ENCODE assay signal across 10 mouse cellular contexts in the genomic region with DNA sequence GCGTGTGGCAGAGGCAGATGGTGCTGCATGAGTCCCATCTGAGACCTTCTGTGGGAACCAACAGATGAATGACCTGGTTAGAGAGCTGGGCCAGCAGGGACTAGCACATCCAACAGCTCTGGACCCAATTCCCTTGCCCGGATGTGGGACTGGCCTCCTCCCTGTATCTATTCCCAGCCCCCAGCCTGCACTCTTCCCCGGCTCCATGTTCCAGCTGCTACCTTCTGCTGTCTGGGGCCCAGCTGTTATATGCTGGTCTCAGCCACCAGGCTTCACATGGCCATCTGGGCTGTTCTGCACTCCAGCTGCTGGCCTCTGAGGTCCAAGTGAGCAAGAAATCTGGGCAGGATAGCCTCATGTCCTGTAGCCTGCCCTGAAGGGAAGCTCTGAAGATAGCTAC. TPM values are rescaled to one million over a fixed set of nuclear protein-coding genes. Genes with fewer than 3 reads are reported as not detected.
A peak's percentile ranks its signal among the peaks of the same experiment; 100 is the strongest.
DNase-seq lines count a peak whose midpoint lies in the region; ATAC-seq and TF ChIP-seq lines count a peak whose summit lies in the region.
"Had no signal": no experiment of that assay in that cellular context is flagged by ENCODE, and none has a peak within 500 bp of the region (broad histone marks: within the 10 kb centered on the region; RNA-seq: fewer than 3 reads in every experiment).

No protein-coding gene starts in this region.

- H3K27me3 ChIP-seq in heart, postnatal 0 days (ENCODE audit: control insufficient read depth, insufficient read depth, low read length), result peaks cover 43% of the 10 kb centered on the region
- peaks cover 19% of the 10 kb centered on the region for H3K27me3 ChIP-seq in limb, embryonic 11.5 days (ENCODE audit: control insufficient read depth, insufficient read depth, low read length)
- H3K27me3 ChIP-seq in liver, postnatal 0 days (ENCODE audit: insufficient read depth, low read length), result peaks cover 41% of the 10 kb centered on the region

- no peaks in the 10 kb centered on the region for H3K36me3 ChIP-seq in heart, postnatal 0 days (replicated peaks; ENCODE audit: control insufficient read depth, insufficient read depth, low read length)
- no peaks in the 10 kb centered on the region for H3K36me3 ChIP-seq in limb, embryonic 11.5 days (ENCODE audit: control insufficient read depth, insufficient read depth, low read length)
- no peaks in the 10 kb centered on the region for H3K36me3 ChIP-seq in liver, postnatal 0 days (replicated peaks; ENCODE audit: insufficient read depth, low read length)
- H3K36me3 ChIP-seq: hindbrain, embryonic 13.5 days had no signal

- H3K4me3 ChIP-seq in heart, postnatal 0 days (ENCODE audit: low read depth, low read length), result no peak overlapping the region
- no peak overlapping the region for H3K4me3 ChIP-seq in limb, embryonic 11.5 days (ENCODE audit: low read depth, low read length)
- no peak overlapping the region for H3K4me3 ChIP-seq in liver, postnatal 0 days (ENCODE audit: low read depth, low read length)
- H3K4me3 ChIP-seq: erythroblast, embryonic 14.5 days; hindbrain, embryonic 13.5 days had no signal

- peaks cover 8% of the 10 kb centered on the region for H3K4me1 ChIP-seq in heart, postnatal 0 days (ENCODE audit: control insufficient read depth, insufficient read depth)
- peaks cover 17% of the 10 kb centered on the region for H3K4me1 ChIP-seq in limb, embryonic 11.5 days (ENCODE audit: control insufficient read depth, insufficient read depth, low read length)
- H3K4me1 ChIP-seq in liver, postnatal 0 days (ENCODE audit: insufficient read depth), result peaks cover 7% of the 10 kb centered on the region

- TF ChIP-seq CTCF in heart, postnatal 0 days (IDR thresholded peaks at IDR 0.05; ENCODE audit: low read depth), result no peak
- no peak for TF ChIP-seq CTCF in liver, postnatal 0 days (IDR thresholded peaks at IDR 0.05; ENCODE audit: low read depth)

- H3K9me3 ChIP-seq in heart, postnatal 0 days (replicated peaks; ENCODE audit: control insufficient read depth, low read length), result no peaks in the 10 kb centered on the region
- no peaks in the 10 kb centered on the region for H3K9me3 ChIP-seq in limb, embryonic 11.5 days (ENCODE audit: control insufficient read depth, low read length)
- H3K9me3 ChIP-seq in liver, postnatal 0 days (ENCODE audit: low read length), result no peaks in the 10 kb centered on the region
- H3K9me3 ChIP-seq: hindbrain, embryonic 13.5 days had no signal

- 53% methylated on average over 3 of the region's 3 CpGs for WGBS in heart, postnatal 0 days
- WGBS in limb, embryonic 11.5 days, result 81% methylated on average over 3 of the region's 3 CpGs
- WGBS in liver, postnatal 0 days (ENCODE audit: insufficient replicate concordance), result 88% methylated on average over 3 of the region's 3 CpGs

- TF ChIP-seq EP300 in heart, postnatal 0 days (IDR thresholded peaks at IDR 0.05; ENCODE audit: low read depth), result no peak
- no peak for TF ChIP-seq EP300 in liver, postnatal 0 days (IDR thresholded peaks at IDR 0.05; ENCODE audit: low read depth)

- no peak overlapping the region for H3K4me2 ChIP-seq in heart, postnatal 0 days (ENCODE audit: low read depth, low read length)
- no peak overlapping the region for H3K4me2 ChIP-seq in limb, embryonic 11.5 days (ENCODE audit: low read depth, severe bottlenecking)
- H3K4me2 ChIP-seq in liver, postnatal 0 days (ENCODE audit: low read depth, low read length), result no peak overlapping the region
- H3K4me2 ChIP-seq: hindbrain, embryonic 13.5 days had no signal

- H3K9ac ChIP-seq in heart, postnatal 0 days (replicated peaks; ENCODE audit: low read depth, low read length), result no peak overlapping the region
- H3K9ac ChIP-seq in limb, embryonic 11.5 days (ENCODE audit: low read length), result no peak overlapping the region
- no peak overlapping the region for H3K9ac ChIP-seq in liver, postnatal 0 days (replicated peaks)
- H3K9ac ChIP-seq: hindbrain, embryonic 13.5 days had no signal

- no peak overlapping the region for H3K27ac ChIP-seq in heart, postnatal 0 days (ENCODE audit: low read depth)
- no peak overlapping the region for H3K27ac ChIP-seq in limb, embryonic 11.5 days (replicated peaks; ENCODE audit: low read depth, low read length)
- no peak overlapping the region for H3K27ac ChIP-seq in liver, postnatal 0 days (ENCODE audit: low read depth)
- H3K27ac ChIP-seq: hindbrain, embryonic 13.5 days had no signal

- ATAC-seq in heart, postnatal 0 days (ENCODE audit: insufficient read depth, low read depth), result peak; percentile 47
- ATAC-seq in limb, embryonic 11.5 days (ENCODE audit: insufficient number of reproducible peaks, low FRiP score, low TSS enrichment, low read depth), result 0 out of 2 replicates have a peak, but pooled peaks have one; percentile 26
- no peak for ATAC-seq in liver, postnatal 0 days

- DNase-seq in kidney, postnatal 14 days, result peak; percentile 55
- DNase-seq in kidney, adult 8-10 months, result no peak
- no peak for DNase-seq in heart, postnatal 0 days (ENCODE audit: low spot score)
- peak; percentile 36 for DNase-seq in limb, embryonic 11.5 days (ENCODE audit: low spot score)
- DNase-seq in retina, embryonic 14.5 days (ENCODE audit: low spot score), result peak; percentile 59
- DNase-seq in layer of hippocampus, adult 8-10 months (ENCODE audit: low spot score in 2 of 2), result no peak
- no peak for DNase-seq in liver, postnatal 0 days

RNA-seq across cellular contexts. Expression of a gene that starts 4.4 kb away (rescaled TPM):
- 0.27 TPM in 1 of 2 replicates, not detected in the other for total RNA-seq in heart, postnatal 0 days (2014; rRNA removed; ENCODE audit: low replicate concordance)
- 0.08 and 0.16 TPM in 2 replicates for polyA plus RNA-seq in heart, postnatal 0 days (2015; fragmentation: Nextera tagmentation; extraction: Ambion mirVana)
- 6.6 and 7.5 TPM in 2 replicates for polyA plus RNA-seq in limb, embryonic 11.5 days (2014; fragmentation: Nextera tagmentation; extraction: Ambion mirVana)
- total RNA-seq in layer of hippocampus, adult 8-10 months (2022), result 1 to 10 TPM; 1.5 to 5.4 (median 5.2) TPM
- polyA plus RNA-seq in liver, postnatal 0 days (2015; fragmentation: Nextera tagmentation; extraction: Ambion mirVana), result 0.15 and 0.29 TPM in 2 replicates
- total RNA-seq: monocyte, adult 5-6 weeks had no signal

RNA-seq across cellular contexts. Expression of a gene that starts 7.4 kb away (rescaled TPM):
- total RNA-seq in heart, postnatal 0 days (2014; rRNA removed; ENCODE audit: low replicate concordance), result 88.8 and 146 TPM in 2 replicates
- polyA plus RNA-seq in heart, postnatal 0 days (2015; fragmentation: Nextera tagmentation; extraction: Ambion mirVana), result 86.3 and 87.9 TPM in 2 replicates
- polyA plus RNA-seq in limb, embryonic 11.5 days (2014; fragmentation: Nextera tagmentation; extraction: Ambion mirVana), result 122 and 128 TPM in 2 replicates
- total RNA-seq in layer of hippocampus, adult 8-10 months (2022), result 10 to 100 TPM; 53.0 to 61.0 (median 55.6) TPM
- polyA plus RNA-seq in liver, postnatal 0 days (2015; fragmentation: Nextera tagmentation; extraction: Ambion mirVana), result 56.8 and 57.1 TPM in 2 replicates

RNA-seq across cellular contexts. Expression of a gene that starts 17.4 kb away (rescaled TPM):
- total RNA-seq in heart, postnatal 0 days (2014; rRNA removed; ENCODE audit: low replicate concordance), result 27.8 and 29.3 TPM in 2 replicates
- polyA plus RNA-seq in heart, postnatal 0 days (2015; fragmentation: Nextera tagmentation; extraction: Ambion mirVana), result 32.7 and 33.5 TPM in 2 replicates
- polyA plus RNA-seq in limb, embryonic 11.5 days (2014; fragmentation: Nextera tagmentation; extraction: Ambion mirVana), result not detected in 2 replicates
- total RNA-seq in layer of hippocampus, adult 8-10 months (2022), result 1 to 10 TPM; 3.6 to 8.2 (median 6.0) TPM
- polyA plus RNA-seq in liver, postnatal 0 days (2015; fragmentation: Nextera tagmentation; extraction: Ambion mirVana), result 0.26 and 0.50 TPM in 2 replicates
- total RNA-seq: monocyte, adult 5-6 weeks had no signal
- polyA plus RNA-seq: erythroblast, embryonic 14.5 days had no signal

RNA-seq across cellular contexts. Expression of a gene that starts 21.8 kb away (rescaled TPM):
- 2.1 and 5.8 TPM in 2 replicates for total RNA-seq in heart, postnatal 0 days (2014; rRNA removed; ENCODE audit: low replicate concordance)
- 6.3 and 6.5 TPM in 2 replicates for polyA plus RNA-seq in heart, postnatal 0 days (2015; fragmentation: Nextera tagmentation; extraction: Ambion mirVana)
- polyA plus RNA-seq in limb, embryonic 11.5 days (2014; fragmentation: Nextera tagmentation; extraction: Ambion mirVana), result 33.3 and 34.2 TPM in 2 replicates
- total RNA-seq in layer of hippocampus, adult 8-10 months (2022), result 1 to 10 TPM; 1.1 to 1.6 (median 1.3) TPM
- polyA plus RNA-seq in liver, postnatal 0 days (2015; fragmentation: Nextera tagmentation; extraction: Ambion mirVana), result 1.5 and 1.7 TPM in 2 replicates

RNA-seq across cellular contexts. Expression of a gene that starts 32.0 kb away (rescaled TPM):
- 34.1 and 37.7 TPM in 2 replicates for total RNA-seq in heart, postnatal 0 days (2014; rRNA removed; ENCODE audit: low replicate concordance)
- 13.6 and 14.1 TPM in 2 replicates for polyA plus RNA-seq in heart, postnatal 0 days (2015; fragmentation: Nextera tagmentation; extraction: Ambion mirVana)
- polyA plus RNA-seq in limb, embryonic 11.5 days (2014; fragmentation: Nextera tagmentation; extraction: Ambion mirVana), result 22.6 and 24.2 TPM in 2 replicates
- 10 to 100 TPM; 70.7 to 89.1 (median 77.4) TPM for total RNA-seq in layer of hippocampus, adult 8-10 months (2022)
- polyA plus RNA-seq in liver, postnatal 0 days (2015; fragmentation: Nextera tagmentation; extraction: Ambion mirVana), result 30.8 and 35.8 TPM in 2 replicates

Comparison
In these comparisons a context has a peak if more than half of its experiments do, and no peak if none do; other contexts are left out.
1. DNase-seq: peak in kidney, postnatal 14 days (single experiment), limb, embryonic 11.5 days (single experiment) and retina, embryonic 14.5 days (single experiment); none in kidney, adult 8-10 months (0 of 2), heart, postnatal 0 days (single experiment), layer of hippocampus, adult 8-10 months (0 of 2) and liver, postnatal 0 days (single experiment).
2. RNA of a gene that starts 17.4 kb away (polyA plus RNA-seq): 32.7 to 33.5 TPM in heart, postnatal 0 days; 0.26 to 0.50 TPM in liver, postnatal 0 days and not detected in limb, embryonic 11.5 days; every median in the first group is over 10 times any median in the second.